Mouse (Mus musculus) heart, postnatal 10 days (tissue): ENCODE measurements at regions not wholly inside any gene's neighbourhood (a gene's known extent, or its start where the extent isn't known, plus 50 kb on each side); places are given as distances from the start of the nearest gene placed in this dataset.

ENCODE experiments used
- DNase-seq, 2 experiments: peaks; one replicate each; pipeline ENCODE4 v3.0.0; 2021
- intact Hi-C: fragments of 180-260 bp; cut with DNase I; formaldehyde crosslinking; loops from one replicate; pipeline ENCODE4 v1.15.1; 2025

DNA sequence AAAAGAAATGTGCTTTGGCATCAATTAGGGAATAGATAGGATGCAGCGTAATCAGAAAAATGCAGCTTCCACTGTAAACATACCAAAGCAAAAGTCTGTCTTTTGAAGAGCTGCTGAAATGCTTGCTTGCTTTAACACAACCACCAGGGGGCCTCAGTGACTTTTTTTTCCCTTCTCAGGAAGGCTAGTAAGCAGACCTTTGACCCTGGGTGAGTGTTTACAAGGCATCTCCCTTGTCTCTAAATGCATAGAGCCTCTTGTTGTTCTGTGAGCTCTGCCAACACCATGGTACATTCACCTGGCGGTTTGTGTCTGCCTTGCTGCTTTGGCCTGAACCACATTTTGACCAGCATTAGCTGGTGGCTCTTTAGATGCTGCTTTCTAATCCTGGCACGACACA lies 191.9 kb upstream of the C9orf72 start:
- intact Hi-C loops: no loop called here
- DNase-seq: peak; percentile 5 to 43

DNA sequence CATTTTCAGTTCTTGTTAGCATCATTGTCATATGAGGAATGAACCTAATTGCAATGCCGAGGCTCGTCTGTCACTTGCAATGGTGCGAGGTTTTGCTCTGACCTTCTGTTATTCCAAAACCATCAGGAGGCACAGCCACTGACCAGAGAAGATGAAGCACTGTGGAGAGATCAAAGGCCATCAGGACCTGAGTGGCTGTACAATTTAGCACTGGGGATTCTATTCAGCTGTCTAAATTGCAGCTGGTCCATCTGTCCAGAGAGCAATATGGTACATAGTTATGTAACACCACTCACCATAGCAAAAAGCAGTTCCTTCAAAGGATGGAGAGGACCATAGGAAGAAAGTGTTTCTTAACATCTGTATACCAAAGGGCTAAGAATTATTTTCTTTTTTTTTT lies 187.5 kb upstream of the C9orf72 start:
- intact Hi-C loops: no loop called here
- DNase-seq: no peak

DNA sequence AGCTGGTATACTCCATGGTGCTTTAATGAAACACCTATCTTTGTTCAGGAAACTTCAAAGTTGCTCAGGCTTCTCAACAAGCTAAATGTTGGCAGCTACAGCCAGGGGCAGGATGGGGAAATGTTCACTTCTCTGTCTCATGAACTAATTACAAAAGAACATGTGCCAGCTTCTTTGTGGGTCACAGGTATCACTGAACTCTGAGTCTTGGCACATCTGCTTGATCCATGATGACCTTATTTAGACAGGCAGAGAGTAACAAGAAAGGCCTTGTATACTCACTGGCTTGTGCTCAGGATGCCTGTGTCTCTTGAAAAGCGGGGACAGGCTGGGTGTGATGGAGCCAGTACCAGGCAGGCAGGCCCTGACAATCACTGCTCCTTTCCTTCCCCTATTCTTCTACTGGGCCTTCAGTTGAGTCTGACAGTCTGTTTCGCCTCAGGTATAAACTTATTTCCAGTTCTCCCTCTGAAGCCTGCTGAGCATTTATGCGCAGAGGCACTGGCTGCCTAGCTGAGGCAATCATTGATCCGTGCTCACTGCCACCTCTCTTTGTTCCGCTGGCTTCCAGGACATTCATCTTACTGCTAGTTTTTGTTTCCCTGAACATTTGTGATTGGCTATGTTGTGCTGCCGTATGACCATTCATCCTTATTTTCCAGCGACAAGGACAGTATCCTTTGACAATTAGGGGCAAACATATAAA lies 179.5 kb upstream of the C9orf72 start:
- intact Hi-C loops: no loop called here
- no peak for DNase-seq

DNA sequence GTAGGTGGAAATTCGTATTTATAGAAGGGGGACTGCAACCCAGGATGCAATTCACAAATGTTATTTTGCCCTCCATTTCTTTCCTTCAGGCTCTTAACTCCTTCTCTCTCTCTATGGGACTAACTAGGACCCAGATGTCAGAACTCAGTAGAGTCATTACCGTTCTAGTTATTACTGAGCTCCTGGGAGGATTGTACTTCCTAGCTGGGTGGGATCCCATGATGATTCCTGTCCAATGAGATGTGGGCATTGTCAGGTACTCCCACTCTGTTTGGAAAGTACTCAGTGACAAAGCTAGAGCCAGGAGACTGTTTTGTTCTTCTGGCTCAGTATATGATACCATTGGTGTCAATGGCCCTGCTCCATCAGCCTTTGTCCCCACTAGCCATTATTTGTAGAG lies 178.1 kb upstream of the C9orf72 start:
- intact Hi-C loops: no loop called here
- DNase-seq: no peak

DNA sequence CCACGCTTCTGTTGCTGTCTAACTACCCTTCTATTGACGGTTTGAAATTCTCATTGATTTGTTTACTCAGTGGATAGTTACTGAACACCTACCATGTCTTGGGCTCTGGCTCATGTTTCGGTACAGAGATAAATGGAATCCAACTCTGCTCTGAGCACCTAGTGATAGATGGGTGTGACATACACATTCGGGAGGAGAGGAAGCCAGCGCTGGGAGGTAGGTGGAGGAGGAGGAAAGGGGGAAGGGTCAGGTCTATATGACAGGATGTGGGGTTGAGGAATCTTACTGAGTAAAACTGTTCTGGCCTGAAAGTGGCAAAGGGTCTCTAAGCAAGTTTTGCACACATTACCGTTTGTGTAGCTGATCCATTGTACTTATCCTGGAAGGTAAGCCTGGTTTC lies 177.6 kb upstream of the C9orf72 start:
- intact Hi-C loops: no loop called here
- DNase-seq: no peak

DNA sequence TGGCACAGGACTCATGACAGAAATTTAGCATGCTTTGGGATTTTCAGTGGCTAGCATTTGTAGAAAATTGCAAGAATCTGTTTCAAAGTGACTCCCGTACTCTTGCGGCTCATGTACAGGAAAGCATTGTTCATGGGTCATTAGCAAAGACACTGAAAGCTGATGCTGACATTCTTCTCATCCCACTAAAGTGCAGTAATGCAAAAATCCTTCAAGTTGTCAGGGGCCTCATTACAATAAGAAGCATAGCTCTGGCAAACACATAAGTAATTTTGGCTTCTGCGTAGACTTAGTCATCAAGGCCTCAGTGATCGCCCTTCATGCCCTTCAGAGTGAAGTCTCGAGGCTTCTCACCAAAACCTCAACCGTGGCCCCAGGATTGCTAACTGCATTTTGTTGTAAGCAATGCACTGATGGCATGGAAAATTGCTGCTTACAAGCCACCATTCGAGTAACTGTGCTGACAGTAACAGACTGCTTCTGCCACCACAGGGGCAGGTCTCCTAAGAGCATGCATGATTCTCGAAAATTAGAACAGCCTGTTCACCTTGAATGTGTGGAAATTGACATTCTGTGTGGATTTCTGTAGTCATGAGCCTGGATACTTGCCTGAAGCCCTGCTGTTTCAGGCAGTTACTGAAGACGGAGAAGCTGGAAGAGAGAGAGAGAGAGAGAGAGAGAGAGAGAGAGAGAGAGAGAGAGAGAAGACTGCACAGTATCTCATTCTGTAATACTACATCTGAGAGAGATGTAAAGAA lies 176.6 kb upstream of the C9orf72 start:
- DNase-seq: no peak
- intact Hi-C loops: no loop called here

DNA sequence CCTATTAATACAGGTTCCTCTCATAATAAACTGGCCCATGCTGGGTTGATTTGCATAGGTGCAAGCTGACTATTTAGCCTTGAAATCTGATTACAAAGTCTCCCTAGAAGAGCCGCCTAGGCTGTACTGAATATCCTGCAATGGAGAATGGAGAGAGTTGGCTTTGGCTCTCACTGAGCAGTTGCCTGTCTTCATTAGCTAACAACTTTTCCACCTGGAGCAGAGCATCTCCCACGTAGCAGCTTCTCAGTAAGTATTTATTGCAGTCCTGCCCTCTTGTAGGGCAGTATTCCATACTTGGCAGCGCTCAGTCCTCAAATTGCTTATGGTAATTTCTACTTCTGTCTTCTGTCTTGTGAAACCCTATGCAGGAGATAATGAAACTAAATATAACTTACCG lies 175.8 kb upstream of the C9orf72 start:
- DNase-seq: no peak
- intact Hi-C loops: no loop called here

DNA sequence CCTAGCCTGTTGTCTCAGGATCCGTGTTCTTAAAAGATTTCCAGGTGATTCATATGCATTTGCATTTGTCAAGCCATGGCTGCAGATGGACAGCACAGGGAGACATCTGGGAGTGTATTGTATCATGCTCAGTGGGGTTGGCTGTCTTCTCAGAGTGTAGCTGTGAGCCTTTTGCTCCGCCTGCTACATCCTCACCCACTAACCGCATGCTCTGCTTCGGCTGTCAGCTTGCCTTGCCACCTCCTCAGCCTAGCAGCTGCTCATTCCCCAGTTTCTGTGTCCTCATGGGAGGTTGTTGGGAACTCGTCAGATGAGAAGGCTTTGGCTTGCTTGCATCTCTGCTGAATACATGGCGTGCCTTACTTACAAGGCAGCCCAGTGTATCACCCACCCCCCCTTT lies 174.5 kb upstream of the C9orf72 start:
- intact Hi-C loops: no loop called here
- no peak for DNase-seq

DNA sequence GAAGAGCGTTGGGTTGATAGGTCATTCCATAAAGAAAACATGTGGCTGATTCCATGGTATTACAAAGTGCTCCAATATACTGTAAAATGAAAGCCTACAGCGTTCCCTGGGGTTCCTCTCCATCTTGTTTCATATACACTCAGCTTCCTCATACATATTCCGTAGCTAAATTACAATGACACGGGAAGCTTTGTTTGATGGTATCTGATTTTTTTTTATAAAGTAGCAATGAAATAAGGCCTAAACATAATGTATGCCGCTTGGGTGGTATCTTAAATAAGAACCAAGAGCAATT lies 169.6 kb upstream of the C9orf72 start:
- no peak for DNase-seq
- intact Hi-C loops: no loop called here

DNA sequence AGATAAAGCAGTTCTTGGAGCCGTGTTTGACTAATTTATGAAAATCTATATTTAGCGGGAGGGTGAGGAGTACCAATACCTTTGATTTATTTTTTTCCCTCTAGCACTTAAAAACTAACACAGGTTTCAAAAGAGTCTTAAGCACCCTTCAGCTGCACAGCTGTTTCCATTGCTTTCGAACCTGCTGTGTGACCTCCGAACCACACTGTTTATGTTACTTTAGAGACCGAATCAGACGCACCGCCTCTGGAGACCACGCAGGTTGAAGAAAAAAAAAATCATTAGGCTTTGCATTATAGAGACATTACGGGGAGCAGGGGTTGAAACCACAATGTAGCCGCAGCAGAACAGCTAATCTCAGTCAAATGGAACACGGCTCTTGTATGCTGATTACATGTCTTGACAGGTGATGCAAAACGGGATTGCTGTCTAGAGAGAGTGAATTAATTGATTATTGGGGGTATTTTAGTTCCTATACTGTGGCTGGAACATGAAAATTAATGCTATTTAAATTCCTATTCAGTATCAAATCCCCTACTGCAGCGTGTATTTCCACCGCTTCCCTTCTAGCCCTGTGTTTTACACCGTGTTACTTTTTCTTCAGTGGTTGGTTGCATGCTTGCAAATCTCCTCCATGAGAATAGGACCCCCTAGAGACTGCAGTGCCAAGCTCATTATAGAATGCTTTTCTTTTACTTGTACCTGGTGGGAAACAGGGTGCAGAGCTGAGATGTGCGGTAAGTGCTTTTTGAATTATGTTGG lies 169.0 kb upstream of the C9orf72 start:
- no peak for DNase-seq
- intact Hi-C loops: no loop called here

DNA sequence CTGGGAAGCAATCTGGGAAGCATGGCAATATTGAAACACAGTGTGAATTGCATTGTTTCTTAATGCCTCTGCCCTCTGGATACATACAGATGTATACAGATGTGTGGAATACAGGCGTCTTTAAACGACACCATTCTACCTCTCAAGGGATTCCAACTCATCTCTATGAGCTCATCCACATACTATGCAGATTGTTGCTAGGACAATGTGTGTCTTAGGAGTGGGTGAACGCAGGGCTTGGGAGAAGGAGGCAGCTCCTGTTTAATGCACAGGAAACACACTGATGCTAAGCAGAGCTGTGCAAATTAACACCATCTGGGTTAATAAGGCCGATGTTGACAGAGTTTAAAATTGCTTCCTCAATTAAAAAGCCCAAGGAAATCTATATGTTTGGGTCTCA lies 149.8 kb upstream of the C9orf72 start:
- no peak for DNase-seq
- intact Hi-C loops: no loop called here

DNA sequence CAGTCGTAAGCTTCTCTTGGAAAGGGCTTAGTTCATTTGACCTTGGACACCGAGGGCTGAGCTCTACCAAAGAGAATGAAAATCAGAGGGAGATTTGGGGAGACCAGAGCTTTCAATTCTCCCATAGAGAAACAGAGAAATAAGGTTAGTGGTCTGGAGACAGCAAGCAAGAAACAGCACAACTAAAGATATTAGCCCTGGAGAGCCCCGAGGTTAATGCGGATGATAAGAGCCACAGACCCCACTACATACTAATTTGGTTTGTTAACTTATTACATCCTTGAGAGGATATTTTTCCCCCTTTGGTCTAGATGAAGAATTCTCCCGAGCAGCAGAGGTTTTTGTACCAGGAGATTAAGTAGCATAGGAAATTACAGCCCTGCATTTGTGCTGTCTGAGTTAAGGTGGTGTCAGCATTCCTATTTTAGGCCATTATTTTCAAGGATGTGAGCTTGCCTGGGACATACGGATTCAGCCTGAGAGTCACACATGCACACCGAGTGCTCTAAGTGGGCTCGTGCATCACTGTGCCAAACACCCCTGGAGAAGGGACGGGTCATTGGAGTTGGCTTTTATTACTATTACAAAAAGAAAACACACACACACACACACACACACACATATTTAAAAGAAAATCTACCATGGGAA lies 147.4 kb upstream of the C9orf72 start:
- no peak for DNase-seq
- intact Hi-C loops: no loop called here

DNA sequence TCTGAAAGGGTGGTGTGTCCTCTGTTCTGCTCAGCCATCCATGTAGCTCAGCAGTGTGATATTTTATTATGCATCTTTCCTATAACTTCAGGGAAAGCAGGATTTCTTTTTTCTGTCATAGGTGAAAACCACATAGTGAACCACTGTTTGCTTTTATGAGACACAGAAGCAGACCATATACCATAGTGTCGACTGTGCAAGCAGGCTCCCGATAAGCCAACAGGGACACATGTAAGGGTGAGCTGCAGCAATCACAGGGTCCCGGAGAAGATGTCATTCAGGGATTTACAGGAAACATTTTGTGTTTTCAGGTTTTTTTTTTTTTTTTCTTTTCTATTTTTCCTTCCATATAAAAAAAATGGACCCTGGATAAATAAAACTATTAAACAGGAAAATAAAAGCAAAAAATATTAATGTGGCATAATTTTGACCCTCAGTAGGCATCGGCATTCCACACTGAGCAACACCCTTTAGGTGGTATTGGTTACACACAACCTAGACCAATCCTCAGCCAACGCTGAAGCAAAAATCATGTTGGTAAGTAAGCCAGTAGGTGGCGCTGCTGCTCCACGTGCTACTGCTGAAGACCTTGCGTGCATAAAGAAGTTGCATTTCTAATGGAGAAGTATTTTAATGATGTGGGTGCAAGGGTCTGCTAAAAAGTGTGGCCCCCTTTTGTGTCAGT lies 146.7 kb upstream of the C9orf72 start:
- DNase-seq: peak; percentile 72 to 81
- intact Hi-C loops: no loop called here

DNA sequence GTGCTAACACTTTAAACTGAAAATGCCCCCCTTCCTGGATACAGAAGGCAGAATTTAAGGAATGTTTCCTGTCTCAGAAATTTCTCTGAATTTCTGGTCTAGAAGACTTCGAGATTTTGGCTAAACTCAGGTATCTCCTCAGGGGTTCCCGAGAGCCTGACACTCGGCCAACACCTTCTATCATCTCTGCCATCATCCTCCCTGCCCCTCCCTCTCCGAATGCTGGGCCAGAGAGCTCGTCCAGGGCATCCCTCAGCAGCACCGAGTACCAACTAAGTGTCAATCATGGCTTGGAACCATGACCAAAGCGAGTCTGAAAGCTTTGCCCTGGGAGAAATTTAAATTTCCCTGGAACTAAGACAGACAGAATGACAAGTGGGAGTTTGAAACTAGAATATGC lies 138.2 kb upstream of the C9orf72 start:
- intact Hi-C loops: no loop called here
- no peak for DNase-seq

DNA sequence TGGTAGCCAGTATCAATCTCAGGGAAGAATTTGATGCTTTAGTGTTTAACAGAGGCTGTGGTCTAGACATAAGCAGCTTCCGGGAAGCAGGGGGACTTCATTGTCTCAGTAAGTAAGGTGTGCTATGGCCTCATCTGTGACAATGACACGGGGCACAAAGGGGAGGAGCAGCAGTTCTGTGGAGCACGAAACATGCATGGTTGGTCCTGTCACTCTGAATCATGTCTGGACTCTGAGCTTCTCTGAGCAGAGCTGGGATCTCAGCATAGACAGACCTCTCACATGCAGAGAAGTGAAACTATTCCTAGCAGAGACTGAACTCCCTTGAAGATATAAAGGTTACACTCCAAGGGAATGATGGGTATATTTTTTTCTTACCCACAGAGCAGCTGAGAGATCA lies 136.2 kb upstream of the C9orf72 start:
- intact Hi-C loops: no loop called here
- DNase-seq: no peak

DNA sequence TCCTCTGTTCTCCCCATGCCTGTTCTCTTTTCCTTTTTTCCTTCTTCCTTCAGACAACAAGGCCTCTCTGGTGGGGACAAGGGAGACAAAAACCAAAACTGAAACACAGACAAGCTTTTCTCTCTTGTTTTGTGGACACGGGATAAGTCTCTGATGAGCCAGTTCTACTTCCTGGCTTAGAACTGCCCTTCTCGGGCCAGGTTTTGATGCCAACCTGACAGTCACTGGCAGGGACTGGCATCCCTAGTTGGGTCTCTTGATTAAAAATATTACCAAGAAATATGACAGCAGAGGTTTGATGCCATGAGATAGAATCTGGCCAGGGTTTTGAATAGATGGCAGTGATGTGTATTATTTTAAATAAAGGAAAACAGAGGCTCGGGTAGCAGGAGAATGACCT lies 133.4 kb upstream of the C9orf72 start:
- intact Hi-C loops: no loop called here
- DNase-seq: no peak

DNA sequence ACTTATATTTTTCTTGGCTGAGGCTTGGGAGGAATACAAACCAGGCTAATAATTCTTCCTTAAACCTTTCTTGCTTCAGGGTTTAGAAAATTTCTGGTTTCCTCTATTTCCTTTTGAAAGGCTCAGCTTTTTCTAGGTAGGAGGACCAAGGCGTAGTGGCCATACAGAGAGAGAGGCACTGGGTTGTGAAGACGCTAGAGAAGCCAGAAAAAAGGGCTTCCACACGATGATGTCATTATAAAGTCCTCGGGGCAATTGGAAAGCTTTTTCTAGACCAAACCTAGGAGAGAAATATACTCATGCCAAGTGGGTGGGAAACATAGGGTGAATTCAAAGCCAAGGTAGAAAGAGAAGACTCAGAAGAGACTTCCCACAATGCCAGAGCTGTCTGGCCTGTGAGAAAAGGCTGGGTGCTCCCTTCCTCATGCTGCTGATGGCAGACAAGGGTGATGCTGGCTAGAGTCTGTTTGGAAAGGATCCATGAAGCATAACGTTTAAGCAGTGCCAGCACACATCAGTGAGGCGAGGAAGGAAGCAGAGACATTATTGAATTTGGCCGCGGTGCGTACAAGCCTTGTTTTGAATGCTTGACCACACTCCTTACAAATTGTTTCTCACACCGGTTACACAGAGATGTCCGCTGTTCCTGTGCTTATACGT lies 131.1 kb upstream of the C9orf72 start:
- intact Hi-C loops: no loop called here
- peak; percentile 9 to 10 for DNase-seq

DNA sequence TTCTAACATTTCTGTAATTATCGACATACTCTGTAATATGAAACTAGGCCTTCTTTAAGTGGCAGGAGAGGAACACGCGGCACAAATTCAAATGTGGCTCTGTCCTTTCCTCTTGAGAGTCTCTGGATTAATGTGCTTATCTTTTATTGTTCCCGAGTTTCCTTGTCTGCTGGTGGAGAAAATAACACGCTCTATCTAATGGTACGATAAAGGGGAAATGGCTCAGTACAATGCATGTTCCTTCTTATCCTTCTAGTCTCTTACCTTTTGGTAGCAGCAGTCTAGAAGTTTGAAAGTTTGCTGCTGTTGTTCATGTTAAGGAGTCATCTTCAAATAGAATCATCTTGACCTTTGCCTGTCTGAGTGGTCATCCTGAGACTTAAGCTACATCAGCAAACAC lies 130.1 kb upstream of the C9orf72 start:
- intact Hi-C loops: no loop called here
- DNase-seq: no peak

DNA sequence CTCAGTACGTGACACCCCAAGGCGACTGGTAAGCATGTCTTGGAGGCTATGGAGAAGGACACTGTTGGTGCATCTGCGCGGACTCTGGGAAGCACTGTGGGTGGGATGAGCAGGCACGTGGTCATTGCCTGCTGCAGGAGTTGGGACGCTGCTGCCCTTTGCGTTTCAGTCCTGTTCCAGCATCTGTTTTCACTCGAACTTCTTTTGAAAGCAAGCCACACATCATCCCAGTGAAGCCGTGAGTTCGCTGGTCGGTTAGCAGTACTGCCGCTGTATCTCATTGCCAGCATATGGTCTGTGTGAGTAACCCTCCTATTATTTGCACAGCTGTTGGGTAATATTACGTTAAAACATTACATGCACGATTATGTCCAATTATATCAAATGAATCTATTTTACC lies 128.1 kb upstream of the C9orf72 start:
- DNase-seq: peak; percentile 9 to 19

DNA sequence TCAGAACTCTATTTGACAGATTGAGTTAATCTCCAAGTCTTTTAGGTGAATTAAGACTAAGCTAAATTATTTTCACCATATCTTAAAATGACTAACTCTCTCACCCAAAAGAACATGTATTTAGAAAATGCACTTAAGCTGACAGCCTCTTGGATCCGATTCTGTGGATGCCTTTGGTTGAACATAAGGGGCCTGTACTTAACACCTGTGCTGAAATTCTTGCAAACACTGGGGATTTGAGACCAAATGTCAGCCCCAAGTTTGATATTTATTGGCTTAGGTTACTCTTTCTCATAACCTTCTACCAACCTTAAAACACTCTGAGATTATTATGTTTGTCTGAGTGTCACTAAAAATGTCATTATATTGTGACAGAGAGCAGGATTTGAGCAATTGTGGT lies 126.6 kb upstream of the C9orf72 start:
- DNase-seq: no peak
- intact Hi-C loops: no loop called here

More for the DNA sequence above, 128.1 kb upstream of the C9orf72 start:
- intact Hi-C loops: no loop called here
